Mouse (Mus musculus) embryonic stem cell, embryonic (primary cell): Measurements from ENCODE around the gene F3.

ENCODE experiments used
- CTCF ChIA-PET, 4 experiments: fragments of 300-600 bp in 2 of 4; fragments of 350-600 bp in 2 of 4; sonication (Branson Sonifier 250); formaldehyde crosslinking; loops; one replicate each; lab custom pipeline; 2022; ENCODE audit warnings: inconsistent platforms in 2 of 4; lab: Charles Lee
- POLR2A ChIA-PET, 4 experiments: fragments of 300-600 bp in 2 of 4; fragments of 350-600 bp in 2 of 4; sonication (Branson Sonifier 250); formaldehyde crosslinking; loops; one replicate each; lab custom pipeline; 2022; ENCODE audit warnings: antibody characterized with exemption in 4 of 4, inconsistent platforms in 1 of 4; lab: Charles Lee

The F3 gene

GRCm38 (mm10) chr3:121700364-121700952, 22.9 kb upstream of the F3 start:
- POLR2A ChIA-PET, result interaction anchor here in 1 of 4 experiments (1.2 kb wide), 1 partner anchor 116 kb away, joined by 3 read pairs; no protein-coding TSS in a partner anchor
- CTCF ChIA-PET, result no interaction called here

DNA sequence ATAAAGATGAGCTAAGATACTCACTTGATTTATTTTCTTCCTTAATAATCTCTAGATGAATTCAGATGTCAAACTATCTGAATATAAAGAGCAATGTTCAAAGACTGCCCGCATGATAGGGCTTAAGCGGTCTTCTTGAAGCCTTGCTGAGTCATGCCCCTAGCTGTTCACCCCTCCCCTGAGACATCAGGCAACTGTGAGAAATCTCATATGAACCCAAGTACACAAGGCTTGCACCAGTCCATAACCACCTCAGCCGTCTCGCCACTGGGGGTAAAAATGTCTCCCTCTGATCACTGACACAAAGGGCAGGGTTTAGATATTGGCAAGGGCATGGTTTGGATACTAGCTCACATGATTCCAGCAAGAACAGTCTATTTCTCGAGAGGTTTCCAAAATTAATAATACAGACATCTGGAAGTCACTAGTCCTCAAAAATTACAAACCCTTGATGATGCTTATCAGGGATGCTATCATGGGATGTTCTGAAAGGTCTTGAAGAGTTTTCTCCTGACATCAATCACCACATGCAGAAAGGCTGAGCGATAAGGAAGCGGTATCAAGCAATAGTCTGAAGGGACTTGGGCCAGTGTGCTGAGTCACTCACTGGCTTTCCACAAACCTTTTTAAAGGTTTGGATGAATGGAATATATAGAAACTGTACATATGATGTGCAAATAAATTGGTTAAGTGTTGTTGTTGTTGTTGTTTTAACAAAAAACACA, 20.0 kb upstream of the F3 start:
- CTCF ChIA-PET, result interaction anchor here in 1 of 4 experiments (0.6 kb wide), 1 partner anchor 431 kb away, joined by 3 read pairs; no protein-coding TSS in a partner anchor
- POLR2A ChIA-PET, result no interaction called here

DNA sequence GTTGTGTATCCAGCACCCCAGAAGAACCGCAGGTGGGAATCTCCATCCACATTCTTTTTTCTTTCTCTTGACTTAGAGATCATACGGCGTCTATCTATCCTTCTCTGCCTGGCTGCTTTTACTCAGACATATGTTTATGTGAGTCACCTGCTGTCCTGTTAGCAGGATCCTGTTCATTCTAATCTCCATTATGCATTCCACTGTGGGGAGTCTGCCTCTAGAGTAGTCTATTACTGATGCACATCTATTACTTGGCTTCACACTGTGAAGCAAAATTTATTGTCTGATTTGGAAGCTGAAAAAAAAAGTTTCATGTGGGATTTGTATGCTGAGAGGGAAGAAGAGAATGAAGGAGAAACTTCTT, 19.5 kb upstream of the F3 start:
- POLR2A ChIA-PET, result interaction anchor here in 1 of 4 experiments (0.6 kb wide), 1 partner anchor 31 kb away, joined by 4 read pairs; no protein-coding TSS in a partner anchor
- CTCF ChIA-PET, result no interaction called here

DNA sequence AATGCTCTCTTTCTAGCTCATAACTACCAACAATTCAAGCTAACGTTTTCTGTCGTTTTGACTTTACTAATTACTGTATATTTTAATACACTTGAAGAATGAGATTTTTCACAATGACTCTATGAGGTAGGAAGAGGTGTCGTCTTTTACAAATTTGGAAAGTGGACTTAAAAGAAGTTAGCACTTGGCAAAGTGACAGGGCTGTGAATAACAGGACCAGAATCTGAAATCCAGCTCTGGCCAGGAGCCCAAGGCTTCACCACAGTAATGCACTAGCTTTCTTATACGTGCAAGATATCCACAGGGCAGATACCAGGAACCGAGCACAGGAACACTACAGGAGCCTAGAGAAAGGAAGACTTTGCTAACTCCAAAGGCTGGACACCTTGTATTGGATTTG, 17.2 kb upstream of the F3 start:
- POLR2A ChIA-PET, result interaction anchor here in 3 of 4 experiments (0.5 to 1.6 kb wide), 9 partner anchors 12 to 327 kb away, joined by 3 to 6 read pairs (median 4); no protein-coding TSS in a partner anchor

DNA sequence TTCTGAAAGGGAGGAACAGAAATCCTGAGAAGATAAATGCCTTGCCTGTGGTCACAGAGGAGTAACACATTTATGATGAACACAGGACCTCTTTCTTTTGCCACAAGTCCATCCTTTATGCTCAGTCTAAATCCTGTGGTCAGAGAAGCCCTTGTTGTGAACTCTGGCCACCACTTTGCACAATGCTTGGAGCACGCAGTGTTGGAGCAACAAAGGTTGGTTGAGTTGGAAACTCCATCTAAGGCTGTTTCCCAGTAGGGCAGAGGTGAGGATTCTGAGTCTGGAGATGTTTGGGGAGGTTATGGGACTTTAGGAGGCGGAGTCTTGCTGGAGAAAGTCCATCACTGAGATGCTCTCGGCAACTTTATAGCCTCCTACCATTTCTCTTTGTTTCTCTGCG, 16.2 kb upstream of the F3 start:
- CTCF ChIA-PET, result no interaction called here
- POLR2A ChIA-PET, result interaction anchor here in 1 of 4 experiments (1.5 kb wide), 1 partner anchor 167 kb away, joined by 4 read pairs; no protein-coding TSS in a partner anchor

More for the DNA sequence above, 17.2 kb upstream of the F3 start:
- CTCF ChIA-PET, result interaction anchor here in 2 of 4 experiments (0.6 to 0.8 kb wide), 2 partner anchors 30 to 51 kb away, joined by 4 to 5 read pairs; no protein-coding TSS in a partner anchor

- ChIA-PET CTCF (no interaction called here), POLR2A (no interaction called here)
These were observed 12.3 kb upstream of the F3 start for GRCm38 (mm10) chr3:121710894-121711531.

DNA sequence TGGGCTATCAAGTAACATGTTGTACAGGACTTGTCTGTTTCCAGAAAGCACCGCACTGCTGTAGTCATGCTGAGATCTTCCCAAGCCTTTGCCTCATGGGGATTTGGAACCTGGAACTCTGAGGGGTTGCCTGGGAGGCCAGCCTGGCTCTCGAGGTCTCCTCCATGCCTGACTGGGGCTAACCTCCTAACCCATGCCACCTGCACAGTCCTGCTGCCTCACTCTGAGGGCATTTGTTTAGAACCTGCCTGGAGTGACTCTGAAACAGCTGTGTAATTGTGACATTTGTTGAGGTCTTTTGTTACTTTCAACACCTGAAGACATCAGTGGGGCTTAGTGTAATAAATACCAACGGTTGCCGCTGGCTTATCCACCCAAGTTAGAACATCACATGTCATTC, 11.1 kb upstream of the F3 start:
- ChIA-PET POLR2A (interaction anchor here in 1 of 4 experiments (1.6 kb wide), 1 partner anchor 135 kb away, joined by 4 read pairs; no protein-coding TSS in a partner anchor), CTCF (interaction anchor here in 1 of 4 experiments (0.6 kb wide), 1 partner anchor 25 kb away, joined by 5 read pairs; no protein-coding TSS in a partner anchor)

GRCm38 (mm10) chr3:121713151-121713701, 10.1 kb upstream of the F3 start:
- POLR2A ChIA-PET, result interaction anchor here in 3 of 4 experiments (0.6 to 1.6 kb wide), 8 partner anchors 10 to 294 kb away, joined by 3 to 8 read pairs (median 3); partner anchors contain the start of gene F3 (in 1 of the 3)
- CTCF ChIA-PET, result interaction anchor here in 1 of 4 experiments (0.9 to 1.0 kb wide), 2 partner anchors 10 to 23 kb away, joined by 3 read pairs; partner anchors contain the start of gene F3

DNA sequence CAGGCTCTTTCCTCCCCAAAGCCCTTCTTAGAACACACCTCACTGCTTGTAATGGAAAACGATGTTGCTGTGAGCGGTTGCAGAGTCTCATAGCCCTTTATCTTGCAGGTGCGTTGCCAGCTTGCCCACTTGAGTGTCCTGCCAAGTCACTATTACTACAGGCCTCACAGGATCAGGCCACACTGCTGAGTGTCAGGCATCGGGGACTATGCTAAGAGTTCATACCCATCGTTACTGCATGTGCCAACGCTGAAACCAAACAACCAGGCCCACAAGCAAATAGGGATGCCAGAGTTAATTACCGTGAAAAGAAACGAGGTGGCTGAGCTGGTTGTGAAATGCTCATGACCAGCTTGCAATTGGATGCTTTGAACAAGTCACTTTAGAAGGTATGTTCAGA, 9.5 kb upstream of the F3 start:
- ChIA-PET POLR2A (interaction anchor here in 3 of 4 experiments (1.1 to 1.6 kb wide), 4 partner anchors 9 to 156 kb away, joined by 3 to 6 read pairs (median 4); partner anchors contain the start of gene F3 (in 1 of the 3)), CTCF (interaction anchor here in 1 of 4 experiments (1.0 kb wide), 1 partner anchor 9 kb away, joined by 3 read pairs; the partner anchor contains the start of gene F3)

- ChIA-PET CTCF (no interaction called here), POLR2A (interaction anchor here (0.5 to 1.5 kb wide), 6 partner anchors 12 to 1252 kb away, joined by 3 read pairs; no protein-coding TSS in a partner anchor)
These were observed 8.9 kb upstream of the F3 start for GRCm38 (mm10) chr3:121714461-121714860.

DNA sequence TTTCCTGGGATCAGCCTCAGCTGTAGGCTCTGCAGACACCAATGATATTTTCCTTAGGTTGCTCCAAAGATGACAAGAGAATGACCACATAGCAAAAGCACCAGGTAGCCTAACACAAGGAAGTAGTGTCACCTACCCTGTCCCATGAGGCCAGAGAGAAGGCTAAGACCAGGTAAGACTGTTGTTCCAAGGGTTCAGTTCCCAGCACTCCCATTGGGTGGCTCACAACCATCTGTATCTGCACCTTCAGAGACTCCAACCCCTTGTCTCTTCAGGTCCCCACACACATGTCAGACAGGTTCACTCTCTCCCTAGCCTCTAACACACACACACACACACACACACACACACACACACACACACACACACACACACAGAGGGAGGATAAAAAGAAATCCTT, 8.0 kb upstream of the F3 start:
- CTCF ChIA-PET, result interaction anchor here in 1 of 4 experiments (0.7 kb wide), 1 partner anchor 392 kb away, joined by 4 read pairs; no protein-coding TSS in a partner anchor

DNA sequence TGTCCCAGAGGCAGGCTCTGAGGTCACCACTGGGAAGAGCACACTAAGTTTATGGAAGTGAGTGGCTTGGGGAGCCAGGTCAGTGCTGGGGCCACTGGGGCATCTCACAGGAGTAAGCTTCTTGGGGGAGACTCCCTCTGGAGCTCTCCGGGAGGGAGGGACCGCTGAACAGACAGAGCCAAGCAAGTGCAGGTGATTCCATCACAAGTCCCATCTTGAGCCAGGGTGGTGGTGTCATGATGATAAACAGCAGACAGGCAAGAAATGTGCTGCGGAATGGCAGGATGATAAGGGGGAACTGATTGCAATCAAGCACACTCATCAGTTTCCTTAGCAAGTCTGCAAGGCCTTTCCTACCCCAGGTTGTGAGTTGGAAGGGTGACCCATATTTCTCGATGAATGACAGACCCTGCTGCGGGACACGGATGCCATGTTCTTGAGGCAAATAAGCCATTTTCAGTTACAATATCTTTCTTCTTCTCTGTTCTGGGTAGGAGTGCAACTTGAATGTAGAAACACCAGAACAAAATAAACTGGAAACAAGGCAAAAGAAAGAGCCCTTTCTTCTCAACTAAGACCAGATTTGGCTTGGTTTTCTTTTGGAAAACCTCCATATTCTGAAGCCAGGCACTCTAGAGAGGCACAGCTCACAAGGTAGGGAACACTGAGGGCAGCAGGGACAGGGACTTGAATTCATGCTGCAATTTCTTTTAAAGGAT, 7.4 kb upstream of the F3 start:
- CTCF ChIA-PET, result interaction anchor here in 1 of 4 experiments (0.7 kb wide), 1 partner anchor 392 kb away, joined by 4 read pairs; no protein-coding TSS in a partner anchor
- POLR2A ChIA-PET, result no interaction called here

More for the DNA sequence above, 8.0 kb upstream of the F3 start:
- POLR2A ChIA-PET, result interaction anchor here in 1 of 4 experiments (0.7 kb wide), 1 partner anchor 198 kb away, joined by 3 read pairs; no protein-coding TSS in a partner anchor

GRCm38 (mm10) chr3:121716480-121716879, 6.9 kb upstream of the F3 start:
- ChIA-PET CTCF (interaction anchor here in 1 of 4 experiments (0.5 kb wide), 1 partner anchor 150 kb away, joined by 6 read pairs; no protein-coding TSS in a partner anchor), POLR2A (interaction anchor here in 1 of 4 experiments (0.9 to 1.5 kb wide), 2 partner anchors 15 to 20 kb away, joined by 3 to 4 read pairs; no protein-coding TSS in a partner anchor)

GRCm38 (mm10) chr3:121718679-121719078, 4.7 kb upstream of the F3 start:
- ChIA-PET POLR2A (interaction anchor here in 2 of 4 experiments (1.0 to 1.8 kb wide), 7 partner anchors 16 to 141 kb away, joined by 3 to 9 read pairs (median 3); partner anchors contain the start of gene Abcd3 (in 1 of the 2)), CTCF (interaction anchor here in 1 of 4 experiments (1.9 kb wide), 1 partner anchor 17 kb away, joined by 7 read pairs; no protein-coding TSS in a partner anchor)

- ChIA-PET POLR2A (interaction anchor here in 2 of 4 experiments (0.8 to 8.7 kb wide), 4 partner anchors 13 to 143 kb away, joined by 3 to 90 read pairs (median 6); no protein-coding TSS in a partner anchor), CTCF (no interaction called here)
These were observed 3.6 kb upstream of the F3 start for GRCm38 (mm10) chr3:121719701-121720100.

DNA sequence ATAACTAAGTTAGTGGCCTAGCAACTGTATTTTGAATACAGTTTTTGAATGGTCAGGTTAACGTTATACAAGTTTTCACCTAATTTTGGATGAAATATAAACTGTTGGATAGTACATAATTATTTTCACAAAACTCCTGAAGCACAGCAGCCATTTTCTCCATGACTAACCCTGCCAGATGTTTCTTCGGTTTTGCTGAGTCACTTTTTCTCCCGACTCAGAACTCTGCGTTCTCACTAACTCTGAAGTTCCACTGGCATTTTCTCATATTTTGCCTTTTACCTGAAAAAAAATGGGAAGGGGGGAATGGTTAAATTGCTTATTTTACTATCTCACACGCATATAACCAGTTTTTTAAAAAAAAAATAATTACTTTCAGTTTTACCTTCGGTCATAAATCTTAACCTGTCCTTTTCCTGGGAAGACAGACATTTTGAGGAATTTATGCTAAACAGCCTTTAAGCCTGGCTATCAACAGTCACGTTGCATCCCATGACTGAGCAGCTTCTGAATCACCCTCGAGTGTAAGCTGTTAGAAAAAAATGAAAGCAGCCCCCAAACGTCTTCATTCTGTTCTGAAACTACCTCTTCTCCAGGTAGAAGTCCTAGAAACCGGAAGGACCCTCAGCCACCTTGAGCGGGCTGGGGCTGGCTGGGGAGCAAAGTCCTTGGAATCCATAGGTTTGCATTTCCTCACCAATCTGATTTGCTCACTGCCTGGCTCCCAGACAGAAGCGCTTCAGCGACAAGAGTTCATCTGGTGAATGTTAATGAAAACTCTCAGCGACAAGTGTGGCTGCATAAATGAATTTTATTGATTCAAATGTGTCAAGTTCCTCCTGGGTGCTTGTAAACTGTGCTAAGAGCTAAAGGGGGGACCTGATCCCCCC, 2.3 kb upstream of the F3 start:
- ChIA-PET CTCF (interaction anchor here in 3 of 4 experiments (0.5 to 3.5 kb wide), 3 partner anchors 16 to 48 kb away, joined by 3 to 13 read pairs (median 11); no protein-coding TSS in a partner anchor), POLR2A (interaction anchor here in 3 of 4 experiments (0.6 to 8.7 kb wide), 23 partner anchors 12 to 723 kb away, joined by 3 to 128 read pairs (median 12); partner anchors contain the start of gene Abcd3 (in 2 of the 3))
